Mouse (Mus musculus) large intestine, adult 2 months (tissue): ENCODE results near the gene Mcrip1. TPM values are rescaled to one million over a fixed set of nuclear protein-coding genes. Genes with fewer than 3 reads are reported as not detected.
"Not testable (repeated sequence)": the region's sequence is repeated elsewhere in the genome, so short reads cannot be mapped to it uniquely, and the experiment has no call there.

Source experiments
- DNase-seq: peaks from one replicate; pipeline ENCODE4 v3.0.0-alpha.2; 2012; ENCODE audit warnings: low read depth, low spot score
- WGBS: fragments of 180-500 bp; shearing (Covaris S2); methylation state at CpG from one replicate; pipeline ENCODE4 v1.1.7; 2018; 5-methylcytosine and 5-hydroxymethylcytosine counted together
- polyA plus RNA-seq: library from polyadenylated mRNA; depleted of rRNA; stranded (reverse); fragments of >200 nt; gene quantifications from 2 replicates; pipeline ENCODE4 v1.2.3, GENCODE M21; 2012

Gene Mcrip1
- polyA plus RNA-seq, 1 experiment: 46.6 TPM

DNA sequence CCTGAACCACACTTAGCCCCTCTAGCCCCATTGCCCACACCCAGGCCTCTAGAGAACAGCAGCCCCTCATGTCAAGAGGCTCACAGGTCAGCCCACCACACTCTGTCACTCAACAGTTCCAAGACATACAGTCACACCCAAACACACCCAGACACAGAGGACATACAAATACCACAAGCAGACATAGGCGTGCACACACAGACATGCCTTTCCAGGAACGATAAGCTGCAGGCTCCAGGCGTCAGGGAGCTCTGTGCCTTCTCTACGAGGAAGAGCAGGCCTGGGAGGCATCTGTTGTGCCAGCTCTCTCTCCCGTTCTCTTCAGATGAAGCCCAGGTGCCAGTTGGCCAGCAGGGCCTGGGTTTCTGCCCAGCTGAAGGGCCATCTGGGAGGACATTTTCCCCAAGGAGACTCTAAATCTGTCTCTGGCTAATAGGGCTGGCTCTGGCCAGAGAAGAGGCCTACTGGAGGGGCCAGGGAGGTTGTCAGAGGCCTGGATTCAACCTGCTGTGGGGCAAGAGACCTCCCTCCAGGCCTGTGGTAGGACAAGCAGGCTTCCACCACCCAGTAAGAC, 28.5 kb downstream of the Mcrip1 start:
- 36% methylated on average over 5 of the region's 5 CpGs for WGBS
- DNase-seq: no peak

DNA sequence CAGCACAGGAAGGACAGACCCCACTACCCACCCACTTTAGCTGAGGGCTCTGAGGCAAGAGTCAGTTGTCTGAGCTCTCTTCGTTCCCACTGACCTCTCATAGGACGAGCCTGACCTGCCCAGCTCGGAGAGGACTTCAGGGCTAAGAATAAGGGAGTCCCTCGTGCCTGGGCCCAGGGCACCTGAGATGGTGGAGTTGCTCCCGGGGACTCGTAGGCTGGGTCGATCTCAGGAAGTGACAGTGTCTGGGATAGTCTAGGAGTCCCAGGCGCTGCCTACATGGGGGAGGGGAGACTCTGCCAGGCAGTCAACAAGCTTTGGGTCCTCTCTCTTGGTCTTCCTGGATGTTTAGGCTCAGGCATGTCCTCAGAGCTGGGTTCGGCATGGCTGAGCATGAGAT, 29.0 kb downstream of the Mcrip1 start:
- no peak for DNase-seq
- WGBS: 86% methylated on average over 9 of the region's 9 CpGs

DNA sequence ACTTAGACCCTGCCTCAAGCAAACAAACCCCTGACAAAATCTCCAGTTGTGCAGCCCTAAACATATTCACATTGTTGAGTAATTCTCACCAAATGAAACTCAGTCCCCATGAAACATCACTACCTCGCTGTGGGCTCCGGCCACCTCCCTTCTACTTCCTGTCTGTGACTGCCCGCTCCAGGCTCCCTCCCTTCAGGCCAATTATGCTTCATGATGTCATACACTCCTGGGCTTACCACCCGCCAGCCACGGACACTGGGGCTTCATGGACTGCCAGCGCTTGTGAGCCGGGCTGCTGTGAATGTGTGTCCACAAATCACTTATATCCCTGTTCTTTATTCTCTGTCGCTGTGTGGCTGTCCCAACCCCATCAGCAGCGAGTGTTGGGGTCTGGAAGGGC, 29.8 kb downstream of the Mcrip1 start:
- no peak for DNase-seq
- WGBS: 45% methylated on average over 9 of the region's 9 CpGs

DNA sequence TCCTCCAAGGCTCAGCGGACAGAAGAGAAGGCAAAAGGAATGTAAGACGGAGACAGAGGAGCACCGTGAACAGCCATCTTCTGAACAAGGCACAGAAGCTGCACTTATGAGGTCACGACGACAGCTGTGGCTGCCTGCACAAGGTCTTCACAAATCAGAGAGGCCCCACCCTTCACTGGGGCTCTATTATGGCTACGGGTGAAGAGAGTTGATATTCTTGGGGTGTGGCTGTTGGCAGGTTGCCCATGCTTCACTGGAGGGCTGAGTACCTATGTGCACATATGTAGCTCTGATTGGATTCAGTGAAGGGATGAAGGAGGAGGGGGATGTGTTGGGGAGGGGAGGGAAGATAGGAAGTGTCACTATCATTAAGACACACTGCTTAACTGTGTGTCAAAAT, 31.0 kb downstream of the Mcrip1 start:
- no peak for DNase-seq
- 19% methylated on average over 6 of the region's 6 CpGs for WGBS

DNA sequence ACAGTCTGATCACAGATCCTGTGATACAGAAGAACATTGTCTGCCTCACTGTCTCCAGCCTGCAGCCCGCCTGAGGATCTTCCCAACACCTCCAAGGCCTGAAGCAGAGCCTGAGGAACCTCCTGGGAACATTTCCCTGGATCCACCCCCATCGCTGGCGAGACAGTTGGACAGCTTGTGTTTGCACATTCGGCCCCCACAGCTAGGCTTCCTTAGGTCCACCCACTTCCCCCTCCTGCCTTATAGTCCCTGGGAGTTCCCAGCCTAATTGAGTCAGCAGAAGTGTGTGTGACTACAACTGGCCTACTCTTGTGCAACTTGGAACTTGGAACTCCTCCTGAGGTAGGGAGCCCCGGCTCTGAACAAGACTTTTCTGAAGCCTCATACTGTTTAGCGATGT, 31.5 kb downstream of the Mcrip1 start:
- no peak for DNase-seq
- WGBS: 17% methylated on average over 6 of the region's 6 CpGs

DNA sequence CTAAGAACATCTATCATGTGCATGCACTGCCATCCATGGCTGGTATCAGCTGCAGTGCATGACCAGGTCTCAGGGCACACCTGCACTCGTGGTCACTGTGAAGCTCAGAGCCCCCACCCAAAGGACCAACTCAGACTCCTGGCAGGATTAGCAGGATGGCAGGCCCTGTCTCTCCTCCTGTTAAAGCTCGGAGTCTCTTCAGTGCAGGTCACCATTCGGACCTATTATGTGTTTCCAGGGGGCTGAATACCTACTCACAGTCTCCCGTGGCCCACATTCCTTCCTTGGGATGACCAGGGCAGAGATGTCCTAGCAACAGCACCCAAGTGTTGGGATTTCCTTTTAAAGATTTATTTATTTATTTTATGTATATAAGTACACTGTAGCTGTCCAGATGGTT, 32.4 kb downstream of the Mcrip1 start:
- 92% methylated on average over 4 of the region's 4 CpGs for WGBS
- DNase-seq: no peak

DNA sequence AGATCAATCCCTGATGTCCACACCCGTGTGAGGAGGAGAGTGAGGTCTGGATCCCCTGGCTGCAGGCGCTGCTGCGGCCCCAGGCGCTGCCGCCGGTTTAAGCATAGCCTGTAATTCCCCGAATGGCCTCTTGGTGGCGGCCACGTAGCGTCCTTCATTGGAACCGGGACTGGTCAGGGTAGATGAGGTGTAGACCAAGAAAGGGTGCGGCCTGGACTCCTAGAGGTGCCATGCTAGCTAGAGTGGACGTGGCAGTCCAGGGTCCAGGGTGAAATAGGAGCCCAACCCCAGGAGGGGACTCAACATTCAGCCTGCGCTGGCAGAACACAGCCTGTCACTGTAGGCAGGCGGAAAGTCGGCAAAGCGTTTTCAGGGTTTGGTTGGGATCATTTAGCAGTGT, 33.9 kb downstream of the Mcrip1 start:
- WGBS: 15% methylated on average over 17 of the region's 17 CpGs
- no peak for DNase-seq

DNA sequence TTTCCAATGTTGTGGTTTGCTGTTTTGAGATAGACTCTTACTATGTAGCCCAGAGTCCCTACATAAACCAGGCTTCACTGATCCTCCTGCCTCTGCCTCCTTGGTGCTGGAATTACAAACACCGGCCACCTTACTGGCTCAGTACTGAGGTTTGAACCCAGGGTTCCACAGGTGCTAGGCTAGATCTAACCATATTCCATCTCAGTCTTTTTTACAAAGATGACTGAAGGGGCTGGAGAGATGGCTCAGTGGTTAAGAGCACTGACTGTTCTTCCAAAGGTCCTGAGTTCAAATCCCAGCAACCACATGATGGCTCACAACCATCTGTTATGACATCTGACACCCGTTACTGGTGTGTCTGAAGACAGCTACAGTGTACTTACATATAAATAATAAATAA, 35.3 kb downstream of the Mcrip1 start:
- 83% methylated on average over 2 of the region's 2 CpGs for WGBS
- DNase-seq: not testable (repeated sequence)

DNA sequence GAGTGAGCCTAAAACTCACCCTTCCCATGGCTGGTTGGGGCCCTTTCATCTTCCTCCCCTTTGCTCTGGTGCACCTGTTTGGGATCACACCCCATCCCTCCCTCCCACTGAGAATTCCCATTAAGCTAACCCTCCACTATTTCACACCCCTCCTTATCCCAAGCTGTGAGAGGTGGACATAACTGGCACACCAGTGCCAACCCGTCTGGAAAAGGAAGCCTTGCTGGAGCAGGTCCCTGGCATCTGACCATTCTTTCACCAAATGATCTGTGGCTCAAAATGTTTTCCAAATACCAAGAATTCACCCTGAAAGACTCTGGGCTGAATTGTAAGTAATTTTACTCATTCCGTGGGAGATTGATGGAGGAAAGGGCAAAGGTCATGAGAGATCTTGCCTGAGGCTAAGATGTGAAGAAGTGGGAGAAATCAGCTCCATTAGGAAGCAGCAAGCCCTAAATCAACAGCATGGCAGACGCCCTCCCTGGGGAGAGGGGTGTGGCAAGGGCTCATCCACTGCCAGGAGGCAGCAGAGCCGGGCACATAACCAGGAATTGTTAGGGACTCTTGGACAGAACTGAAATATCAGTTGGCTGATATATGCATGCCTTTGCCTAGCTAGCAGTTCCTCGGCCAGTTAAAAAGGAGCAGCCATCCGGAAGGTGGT, 36.6 kb downstream of the Mcrip1 start:
- WGBS: 22% methylated on average over 6 of the region's 6 CpGs
- DNase-seq: no peak

DNA sequence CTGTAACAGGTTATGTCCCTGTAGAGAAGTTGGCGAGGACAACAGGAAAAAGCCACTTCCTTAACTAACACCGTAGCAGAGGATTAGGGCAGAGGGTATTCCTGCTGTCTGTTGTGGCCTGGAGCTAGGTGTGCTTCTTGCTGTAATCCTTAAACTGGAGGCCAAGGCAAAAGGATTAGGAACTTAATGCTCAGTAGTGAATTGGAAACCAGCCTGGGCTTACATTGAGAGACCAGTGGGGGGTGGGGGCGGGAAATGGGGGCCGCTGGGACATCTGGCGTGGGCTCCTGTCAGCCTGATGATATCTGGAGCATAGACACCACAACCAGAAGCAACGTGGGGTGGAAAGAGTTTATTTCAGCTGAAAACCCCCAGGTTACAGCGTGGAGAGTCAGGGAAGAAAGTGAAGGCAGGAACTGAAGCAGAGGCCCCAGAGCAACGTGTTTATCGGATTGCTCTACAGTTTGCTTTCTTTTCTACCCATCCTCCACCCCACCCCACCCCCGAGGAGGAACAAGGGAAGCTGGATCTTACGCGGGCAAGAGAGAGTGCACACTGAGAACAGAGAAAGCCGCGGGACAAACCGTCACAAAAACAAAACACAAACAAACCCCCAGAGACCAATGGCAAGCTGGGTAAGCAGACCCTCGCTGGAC, 39.0 kb downstream of the Mcrip1 start:
- 5% methylated on average over 16 of the region's 16 CpGs for WGBS

DNA sequence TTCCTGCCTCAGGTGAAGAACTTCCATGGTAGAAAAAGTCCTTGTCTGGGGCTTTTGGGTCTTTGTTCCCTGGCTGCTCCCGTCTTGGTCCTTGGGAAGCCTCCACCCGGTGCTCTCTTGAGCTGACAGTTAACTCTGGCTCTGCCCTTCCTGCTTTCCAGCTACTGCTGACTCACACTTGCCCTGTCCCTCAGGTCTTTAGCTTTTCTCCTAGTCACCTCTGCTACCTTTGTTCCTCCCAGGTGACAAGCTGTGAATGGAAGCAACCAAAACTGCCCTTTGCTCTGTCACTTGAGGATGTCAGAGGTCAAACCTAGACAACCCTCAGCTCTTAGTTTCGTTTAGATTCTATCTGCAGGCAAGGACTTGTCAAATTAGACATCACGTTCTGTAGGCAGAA, 39.6 kb downstream of the Mcrip1 start:
- WGBS: 11% methylated on average over 4 of the region's 4 CpGs

More for the DNA sequence above, 39.0 kb downstream of the Mcrip1 start:
- DNase-seq: no peak

DNA sequence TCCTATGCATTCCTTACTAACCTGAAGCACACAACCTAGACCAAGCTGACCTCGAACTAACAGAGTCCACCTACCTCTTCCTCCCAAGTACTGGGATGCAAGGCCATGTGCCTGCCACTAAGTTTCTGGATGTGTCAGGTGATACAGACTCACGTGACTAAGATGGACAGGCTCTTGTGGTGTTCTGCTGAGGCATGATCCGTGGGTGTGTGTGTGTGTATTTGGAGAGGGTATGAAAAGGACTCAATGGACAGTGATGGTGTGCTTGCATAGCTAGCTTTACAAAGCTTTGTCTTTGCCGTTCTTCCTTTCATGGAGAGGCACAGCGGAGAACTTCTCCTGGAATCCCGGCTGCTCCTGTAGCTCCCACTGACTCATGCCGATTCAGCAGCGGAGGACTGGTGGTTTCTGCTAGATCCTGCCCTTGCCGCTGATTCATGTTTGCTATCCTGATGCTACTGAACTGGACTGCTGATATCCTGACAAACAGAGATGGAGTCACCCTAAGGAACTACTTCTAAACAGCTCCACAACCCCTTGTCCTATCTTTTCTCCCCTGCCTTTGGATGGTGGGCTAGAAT, 41.1 kb downstream of the Mcrip1 start:
- 64% methylated on average over 9 of the region's 9 CpGs for WGBS
- no peak for DNase-seq

More for the DNA sequence above, 39.6 kb downstream of the Mcrip1 start:
- DNase-seq: peak; percentile 85

DNA sequence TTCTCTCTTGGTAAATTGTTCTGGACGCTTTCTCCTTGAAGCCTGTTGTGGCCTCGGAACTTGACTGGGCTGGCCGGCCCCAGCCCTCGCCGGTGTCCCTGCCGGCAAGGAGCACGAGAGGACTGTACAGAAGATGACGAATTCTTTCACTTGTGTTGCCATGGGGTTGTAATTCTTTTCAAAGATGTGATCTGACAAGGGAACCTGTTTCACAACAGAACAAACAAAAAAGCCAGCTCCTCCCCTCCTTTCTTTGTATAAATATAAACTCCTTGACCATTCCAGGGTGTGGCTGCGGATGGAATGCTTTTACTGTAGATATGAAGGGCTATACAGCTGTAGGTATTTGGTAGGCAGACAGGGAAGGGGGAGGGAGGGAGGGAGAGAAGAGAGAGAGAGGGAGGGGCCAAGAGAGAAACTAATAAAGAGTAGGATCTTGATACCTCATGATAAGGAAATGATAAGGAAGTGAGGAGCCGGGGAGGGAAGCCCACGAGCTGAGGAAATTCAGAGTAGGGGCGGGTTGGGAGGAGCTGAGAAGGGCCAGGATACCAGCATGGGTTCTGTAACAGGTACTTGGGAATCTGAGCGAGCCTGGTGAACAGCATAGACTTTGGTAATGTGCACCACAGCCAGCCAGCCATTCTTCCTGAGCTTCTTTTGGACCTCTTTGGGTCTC, 41.8 kb downstream of the Mcrip1 start:
- 36% methylated on average over 13 of the region's 13 CpGs for WGBS
- DNase-seq: peak; percentile 85

DNA sequence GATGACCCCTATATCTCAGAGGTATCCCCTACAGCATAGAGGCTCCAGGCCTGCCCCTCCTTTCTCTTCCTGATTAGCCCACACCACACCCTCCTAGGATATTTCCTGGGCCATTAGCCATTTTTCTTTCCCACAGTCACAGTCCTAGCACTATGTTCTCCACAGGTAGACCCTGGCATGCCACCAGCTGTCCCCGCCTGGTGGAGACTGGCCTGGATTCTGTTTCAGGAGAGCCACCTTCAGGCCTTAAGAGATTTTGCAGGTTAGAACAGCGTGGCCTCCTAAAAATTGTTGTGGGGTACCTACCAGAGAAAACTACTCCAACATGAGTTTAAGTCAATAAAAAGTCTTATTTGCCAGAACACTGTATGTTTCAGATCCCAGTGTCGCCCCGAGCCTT, 42.6 kb downstream of the Mcrip1 start:
- 26% methylated on average over 4 of the region's 4 CpGs for WGBS
- no peak for DNase-seq

DNA sequence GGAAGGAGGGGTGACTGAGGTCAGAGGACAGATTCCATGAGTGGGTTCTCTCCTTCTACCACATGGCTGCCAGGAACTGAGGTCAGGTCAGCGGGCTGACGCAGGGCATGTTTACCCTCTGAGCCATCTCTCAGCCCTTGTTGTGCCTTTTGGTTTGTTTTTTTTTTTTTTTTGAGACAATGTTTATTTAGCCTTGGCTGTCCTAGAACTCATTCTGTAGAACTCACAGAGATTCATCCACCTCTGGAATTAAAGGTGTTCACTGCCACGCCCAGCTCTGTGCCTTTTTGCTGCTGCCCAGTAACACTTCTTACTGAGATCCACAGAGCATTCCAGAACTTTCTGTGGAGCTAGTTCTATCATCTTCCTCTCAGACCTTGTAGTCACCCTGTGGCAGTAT, 43.9 kb downstream of the Mcrip1 start:
- 74% methylated on average over 3 of the region's 3 CpGs for WGBS

DNA sequence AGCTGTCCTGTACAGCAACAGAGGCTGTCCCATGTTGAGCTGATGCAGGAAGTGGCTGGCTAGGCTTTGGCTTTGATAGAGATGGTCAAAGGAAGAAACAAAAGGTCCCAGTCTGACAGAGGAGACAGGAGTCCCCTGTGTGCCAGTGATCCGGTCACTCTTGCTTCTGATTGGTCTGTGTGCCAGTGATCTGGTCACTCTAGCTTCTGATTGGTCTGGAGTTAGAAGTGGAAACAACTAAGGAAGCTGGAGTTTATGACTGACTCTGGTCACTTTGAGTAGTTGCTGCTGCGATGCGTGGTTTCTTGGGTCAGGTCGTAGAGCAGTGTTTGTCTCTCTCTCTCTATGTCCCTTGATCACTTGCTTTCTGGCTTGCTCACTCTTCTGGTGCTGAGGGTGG, 47.8 kb downstream of the Mcrip1 start:
- WGBS: 60% methylated on average over 4 of the region's 4 CpGs
- DNase-seq: no peak

More for the DNA sequence above, 43.9 kb downstream of the Mcrip1 start:
- DNase-seq: no peak

DNA sequence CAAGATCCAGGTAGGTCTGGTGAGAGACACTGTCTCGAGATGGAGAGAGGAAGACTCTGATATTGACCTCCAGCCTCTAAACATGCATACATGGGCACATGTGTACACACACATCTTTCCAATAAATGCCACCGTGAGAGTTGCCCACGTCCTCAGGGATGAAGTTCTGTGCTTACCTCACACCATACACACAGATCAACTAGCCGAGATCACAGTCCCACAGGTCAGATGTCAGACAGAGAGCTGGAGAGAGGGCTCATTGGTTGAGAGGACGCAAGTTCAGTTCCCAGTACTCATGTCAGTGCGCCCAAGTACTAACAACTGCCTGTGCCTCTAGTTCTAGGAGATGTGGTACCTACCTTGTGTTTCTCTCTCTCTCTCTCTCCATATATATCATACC, 48.5 kb downstream of the Mcrip1 start:
- 32% methylated on average over 6 of the region's 6 CpGs for WGBS
- DNase-seq: no peak

DNA sequence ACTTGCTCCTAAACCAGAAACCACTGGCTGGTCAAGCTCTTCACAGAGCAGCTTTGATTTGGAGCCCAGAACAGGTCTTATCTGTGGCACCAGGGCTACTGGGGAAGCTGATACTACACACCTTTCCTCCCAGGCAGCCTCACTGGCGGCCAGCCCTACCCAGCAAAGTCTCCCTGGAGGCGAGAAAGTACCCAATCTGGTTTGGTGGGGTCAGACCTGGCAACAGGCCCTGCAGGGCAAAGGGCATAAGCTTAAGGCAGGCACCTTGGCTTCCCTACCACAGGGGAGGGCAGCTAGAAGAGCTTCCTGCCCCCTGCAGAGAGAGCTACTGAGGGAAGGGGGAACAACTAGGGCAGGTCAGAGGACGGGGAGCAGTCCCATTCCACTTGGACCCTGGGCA, 49.2 kb downstream of the Mcrip1 start:
- WGBS: 3% methylated on average over 3 of the region's 3 CpGs
- no peak for DNase-seq

DNA sequence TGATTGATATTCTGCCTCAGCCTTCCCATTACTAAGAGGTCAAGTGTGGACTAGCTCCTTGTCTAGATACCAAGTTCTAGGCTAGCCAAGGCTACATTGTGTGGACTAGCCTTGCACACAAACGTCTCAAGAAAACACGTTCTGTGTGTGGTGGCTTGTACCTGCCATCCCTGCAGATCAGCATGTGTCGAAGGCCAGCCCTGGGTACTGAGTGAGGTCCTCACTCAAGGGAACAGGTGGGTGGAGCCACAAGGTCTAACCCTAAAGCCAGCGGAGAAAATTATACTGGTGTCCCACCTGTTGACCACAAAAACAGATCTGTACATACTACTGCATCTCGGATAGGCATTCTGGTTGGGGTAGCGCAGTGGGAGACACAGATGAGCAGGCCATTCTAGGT, 49.6 kb downstream of the Mcrip1 start:
- WGBS: 44% methylated on average over 6 of the region's 6 CpGs
- DNase-seq: no peak

DNA sequence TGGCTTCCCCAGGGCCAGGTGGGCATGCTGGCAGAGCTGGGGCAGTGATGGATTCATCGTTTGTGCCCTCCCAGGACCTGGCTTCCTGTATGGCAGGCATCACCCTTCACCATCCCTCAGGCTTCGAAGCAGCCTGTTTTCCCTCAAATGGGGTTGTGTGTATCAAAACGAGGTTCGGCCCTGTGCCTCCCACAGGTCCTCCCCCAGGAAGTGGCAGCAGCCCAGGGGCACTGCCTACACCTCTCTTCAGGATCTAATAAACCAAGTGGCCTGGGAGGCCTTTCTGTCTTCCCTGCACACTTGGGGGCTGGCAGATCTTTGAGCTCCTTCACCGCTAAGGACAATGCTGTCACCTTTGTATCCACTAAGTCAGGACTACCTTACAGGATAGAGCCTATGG, 50.6 kb downstream of the Mcrip1 start:
- DNase-seq: no peak
- 66% methylated on average over 5 of the region's 5 CpGs for WGBS
